Mouse (Mus musculus) heart, embryonic 13.5 days (tissue): Measurements from ENCODE around the gene Cdca4. TPM values are rescaled to one million over a fixed set of nuclear protein-coding genes. Genes with fewer than 3 reads are reported as not detected.
"Not testable (repeated sequence)": the region's sequence is repeated elsewhere in the genome, so short reads cannot be mapped to it uniquely, and the experiment has no call there.

Experiments
- ATAC-seq: fragments of 200-750 bp; cut with Nextera tagmentation; 2 replicates; pipeline ENCODE4 v1.8.0; 2017; ENCODE audit warnings: moderate TSS enrichment; ENCODE audit not compliant: insufficient number of reproducible peaks, low FRiP score, low TSS enrichment; ENCODE audit errors: extremely low read depth
- H3K27ac ChIP-seq: fragments of 300-500 bp; sonication (generic); replicated peaks from 2 replicates; pipeline ENCODE4 v1.5.1; 2015; ENCODE audit warnings: moderate library complexity, mild to moderate bottlenecking, inconsistent platforms
- H3K27me3 ChIP-seq: fragments of 300-500 bp; sonication (generic); replicated peaks from 2 replicates; pipeline ENCODE4 v1.6.1; 2015; ENCODE audit warnings: mild to moderate bottlenecking, inconsistent platforms
- H3K36me3 ChIP-seq: fragments of 300-500 bp; sonication (generic); 2 replicates; pipeline ENCODE4 v1.6.1; 2015; ENCODE audit warnings: mild to moderate bottlenecking, inconsistent platforms
- H3K4me1 ChIP-seq: fragments of 300-500 bp; sonication (generic); 2 replicates; pipeline ENCODE4 v1.6.1; 2015; ENCODE audit warnings: inconsistent platforms
- H3K4me2 ChIP-seq: fragments of 300-500 bp; sonication (generic); 2 replicates; pipeline ENCODE4 v1.6.1; 2015; ENCODE audit warnings: inconsistent platforms, mild to moderate bottlenecking, moderate library complexity
- H3K4me3 ChIP-seq: fragments of 300-500 bp; sonication (generic); 2 replicates; pipeline ENCODE4 v1.5.1; 2015; ENCODE audit warnings: moderate library complexity, mild to moderate bottlenecking, inconsistent platforms
- H3K9ac ChIP-seq: fragments of 300-500 bp; sonication (generic); 2 replicates; pipeline ENCODE4 v1.6.1; 2015; ENCODE audit warnings: inconsistent platforms, mild to moderate bottlenecking, moderate library complexity
- H3K9me3 ChIP-seq: fragments of 300-500 bp; sonication (generic); 2 replicates; pipeline ENCODE4 v1.6.1; 2016; ENCODE audit warnings: inconsistent platforms
- WGBS: fragments of 180-500 bp; shearing (Covaris S2); methylation state at CpG from one replicate; pipeline ENCODE4 v1.1.7; 2015; ENCODE audit warnings: mixed read lengths; 5-methylcytosine and 5-hydroxymethylcytosine counted together
- polyA plus RNA-seq: library from polyadenylated mRNA; unstranded; fragments of >200 nt; fragmentation: Nextera tagmentation; extraction: Ambion mirVana; gene quantifications from 2 replicates; pipeline ENCODE4 v1.2.1, GENCODE M21; 2015

Gene Cdca4
- polyA plus RNA-seq, 1 experiment from 2014 or later, result 49.1 TPM

- 24% methylated on average over 1 of the region's 1 CpGs for WGBS
- ATAC-seq, result no peak
- Histone ChIP-seq H3K4me3 (no peak overlapping the region), H3K27me3 (no peaks in the 10 kb centered on the region), H3K9ac (peak overlapping the region; percentile 59), H3K4me1 (peaks cover 58% of the 10 kb centered on the region), H3K27ac (peak overlapping the region; percentile 71), H3K9me3 (no peaks in the 10 kb centered on the region), H3K36me3 (peaks cover 88% of the 10 kb centered on the region), H3K4me2 (peak overlapping the region; percentile 23)
These were observed 8.0 kb downstream of the Cdca4 start for GRCm38 (mm10) chr12:112821216-112821615.

GRCm38 (mm10) chr12:112820401-112820999 lies 8.7 kb downstream of the Cdca4 start:
- Histone ChIP-seq H3K4me3 (no peak overlapping the region), H3K9me3 (no peaks in the 10 kb centered on the region), H3K27ac (peak overlapping the region; percentile 43; the same call in 1 of the 2 replicates), H3K9ac (0 out of 2 replicates have a peak overlapping the region, but pooled peaks have one; percentile 30), H3K27me3 (no peaks in the 10 kb centered on the region), H3K36me3 (peaks cover 87% of the 10 kb centered on the region), H3K4me1 (peaks cover 54% of the 10 kb centered on the region), H3K4me2 (no peak overlapping the region)
- ATAC-seq, result no peak
- 83% methylated on average over 12 of the region's 12 CpGs for WGBS

GRCm38 (mm10) chr12:112819057-112819662 lies 10.1 kb downstream of the Cdca4 start:
- Histone ChIP-seq H3K4me1 (peaks cover 41% of the 10 kb centered on the region), H3K4me3 (no peak overlapping the region), H3K36me3 (peaks cover 88% of the 10 kb centered on the region), H3K4me2 (no peak overlapping the region), H3K9me3 (no peaks in the 10 kb centered on the region), H3K9ac (no peak overlapping the region), H3K27me3 (no peaks in the 10 kb centered on the region), H3K27ac (no peak overlapping the region)
- no peak for ATAC-seq
- 86% methylated on average over 8 of the region's 8 CpGs for WGBS

GRCm38 (mm10) chr12:112816866-112817265 lies 12.4 kb downstream of the Cdca4 start:
- not testable (repeated sequence) for H3K27ac ChIP-seq, H3K9ac ChIP-seq, H3K4me2 ChIP-seq, H3K4me3 ChIP-seq, ATAC-seq, H3K27me3 ChIP-seq, H3K9me3 ChIP-seq
- Histone ChIP-seq H3K4me1 (peaks cover 29% of the 10 kb centered on the region), H3K36me3 (peaks cover 86% of the 10 kb centered on the region)
- 80% methylated on average over 7 of the region's 7 CpGs for WGBS

- peaks cover 29% of the 10 kb centered on the region for H3K4me1 ChIP-seq
- no peak overlapping the region for H3K9ac ChIP-seq
- no peak overlapping the region for H3K4me2 ChIP-seq
- H3K27ac ChIP-seq, result no peak overlapping the region
- peaks cover 80% of the 10 kb centered on the region for H3K36me3 ChIP-seq
- 58% methylated on average over 4 of the region's 4 CpGs for WGBS
- no peak for ATAC-seq
- H3K27me3 ChIP-seq, result no peaks in the 10 kb centered on the region
- no peaks in the 10 kb centered on the region for H3K9me3 ChIP-seq
- no peak overlapping the region for H3K4me3 ChIP-seq
These were observed 12.9 kb downstream of the Cdca4 start for GRCm38 (mm10) chr12:112816294-112816693.

GRCm38 (mm10) chr12:112814682-112815470 lies 14.3 kb downstream of the Cdca4 start:
- Histone ChIP-seq H3K4me1 (peaks cover 33% of the 10 kb centered on the region), H3K4me3 (no peak overlapping the region), H3K27ac (no peak overlapping the region), H3K9me3 (no peaks in the 10 kb centered on the region), H3K9ac (peak overlapping the region; percentile 28; the same call in 1 of the 2 replicates), H3K4me2 (no peak overlapping the region), H3K36me3 (peaks cover 67% of the 10 kb centered on the region), H3K27me3 (0 out of 2 replicates have a peak, but pooled peaks cover 10% of the 10 kb centered on the region)
- ATAC-seq, result no peak
- 76% methylated on average over 14 of the region's 14 CpGs for WGBS

GRCm38 (mm10) chr12:112813370-112813769 lies 15.9 kb downstream of the Cdca4 start:
- no peaks in the 10 kb centered on the region for H3K9me3 ChIP-seq
- no peak overlapping the region for H3K4me3 ChIP-seq
- peaks cover 52% of the 10 kb centered on the region for H3K36me3 ChIP-seq
- no peak for ATAC-seq
- 0 out of 2 replicates have a peak, but pooled peaks cover 10% of the 10 kb centered on the region for H3K27me3 ChIP-seq
- WGBS, result 90% methylated on average over 7 of the region's 7 CpGs
- no peak overlapping the region for H3K4me2 ChIP-seq
- H3K27ac ChIP-seq, result no peak overlapping the region
- peaks cover 43% of the 10 kb centered on the region for H3K4me1 ChIP-seq
- H3K9ac ChIP-seq, result no peak overlapping the region

- no peak for ATAC-seq
- H3K9me3 ChIP-seq, result no peaks in the 10 kb centered on the region
- peak overlapping the region; percentile 86 for H3K4me2 ChIP-seq
- peak overlapping the region; percentile 80 for H3K9ac ChIP-seq
- H3K4me1 ChIP-seq, result peaks cover 43% of the 10 kb centered on the region
- 48% methylated on average over 19 of the region's 19 CpGs for WGBS
- peak overlapping the region; percentile 65 for H3K4me3 ChIP-seq
- H3K27me3 ChIP-seq, result peaks cover 27% of the 10 kb centered on the region
- H3K36me3 ChIP-seq, result peaks cover 24% of the 10 kb centered on the region
- H3K27ac ChIP-seq, result peak overlapping the region; percentile 65; the same call in 1 of the 2 replicates
These were observed 18.9 kb downstream of the Cdca4 start for GRCm38 (mm10) chr12:112810092-112810885.

- peaks cover 43% of the 10 kb centered on the region for H3K4me1 ChIP-seq
- WGBS, result 18% methylated on average over 8 of the region's 8 CpGs
- H3K27ac ChIP-seq, result peak overlapping the region; percentile 40
- H3K4me2 ChIP-seq, result peak overlapping the region; percentile 86
- H3K36me3 ChIP-seq, result peaks cover 18% of the 10 kb centered on the region
- peak overlapping the region; percentile 65 for H3K4me3 ChIP-seq
- H3K9ac ChIP-seq, result peak overlapping the region; percentile 80
- no peaks in the 10 kb centered on the region for H3K9me3 ChIP-seq
- ATAC-seq, result no peak
- peaks cover 34% of the 10 kb centered on the region for H3K27me3 ChIP-seq
These were observed 19.6 kb downstream of the Cdca4 start for GRCm38 (mm10) chr12:112809641-112810040.

GRCm38 (mm10) chr12:112808587-112809364 lies 20.4 kb downstream of the Cdca4 start, which contains the start of gene Clba1:
TSS of gene Clba1 (plus strand) at chr12:112808937.
- peaks cover 9% of the 10 kb centered on the region for H3K36me3 ChIP-seq
- H3K27ac ChIP-seq, result peak within 1 kb of the TSS; percentile 40
- H3K4me3 ChIP-seq, result peak within 1 kb of the TSS; percentile 65
- 2% methylated on average over 55 of the region's 64 CpGs for WGBS
- H3K27me3 ChIP-seq, result peaks cover 42% of the 10 kb centered on the region
- no peaks in the 10 kb centered on the region for H3K9me3 ChIP-seq
- peaks cover 50% of the 10 kb centered on the region for H3K4me1 ChIP-seq
- H3K4me2 ChIP-seq, result peak within 1 kb of the TSS; percentile 86
- peak; percentile 79; the same call in 1 of the 2 replicates for ATAC-seq
- H3K9ac ChIP-seq, result peak within 1 kb of the TSS; percentile 80
